Mouse (Mus musculus) heart, postnatal 10 days (tissue): Measurements from ENCODE around the gene Itln1. TPM values are rescaled to one million over a fixed set of nuclear protein-coding genes. Genes with fewer than 3 reads are reported as not detected.
"Not testable (repeated sequence)": the region's sequence is repeated elsewhere in the genome, so short reads cannot be mapped to it uniquely, and the experiment has no call there.

Source experiments
- DNase-seq, 2 experiments: peaks; one replicate each; pipeline ENCODE4 v3.0.0; 2021
- intact Hi-C: fragments of 180-260 bp; cut with DNase I; formaldehyde crosslinking; loops from one replicate; pipeline ENCODE4 v1.15.1; 2025
- total RNA-seq, 2 experiments: library from RNA; stranded (reverse); gene quantifications; 2 replicates each; pipeline ENCODE4 v1.2.3; 2021

Gene Itln1
- total RNA-seq, 2 experiments from 2014 or later = not detected

DNA sequence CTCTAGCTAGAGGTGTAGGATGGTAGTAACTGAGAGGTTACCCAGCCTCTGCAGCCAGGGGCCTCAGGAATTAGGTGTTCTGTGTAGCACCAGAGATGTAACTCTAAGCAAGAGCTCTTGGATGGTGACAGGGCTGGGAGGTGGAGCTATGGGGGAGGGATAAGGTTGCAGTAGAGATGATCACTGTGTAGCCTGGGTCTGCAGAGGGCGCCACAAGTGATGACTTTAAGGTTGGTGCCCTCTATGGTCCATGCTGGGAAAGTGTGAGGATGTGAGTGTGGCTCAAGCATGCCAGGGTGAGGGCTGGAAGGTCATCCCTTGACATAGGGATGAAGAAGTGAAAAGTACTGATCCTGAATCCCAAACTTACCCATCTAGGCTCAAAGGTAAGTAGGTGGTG lies 20.1 kb downstream of the Itln1 start:
- intact Hi-C loops = no loop called here
- DNase-seq = no peak

DNA sequence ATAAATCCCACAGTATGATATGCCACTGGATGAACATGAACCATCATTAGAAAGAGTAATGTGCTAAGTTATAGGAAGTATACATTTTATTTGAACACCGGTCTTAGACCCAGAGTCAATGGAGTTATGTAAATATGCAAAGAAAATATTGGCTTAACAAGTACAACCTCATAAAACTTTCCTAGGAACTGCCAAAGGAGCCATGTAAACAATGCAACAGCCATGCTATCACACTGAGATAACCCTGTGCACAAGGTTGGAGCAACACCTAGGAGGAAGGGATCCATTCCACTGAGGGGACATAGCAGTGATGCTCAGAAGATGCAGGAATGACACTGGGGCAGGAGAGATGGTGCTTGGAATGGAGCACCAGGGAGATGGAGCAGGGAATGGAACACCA lies 21.3 kb downstream of the Itln1 start:
- DNase-seq = no peak
- intact Hi-C loops = loop anchor here (2.0 kb wide), 1 partner anchor 25 kb away; no protein-coding TSS in a partner anchor

DNA sequence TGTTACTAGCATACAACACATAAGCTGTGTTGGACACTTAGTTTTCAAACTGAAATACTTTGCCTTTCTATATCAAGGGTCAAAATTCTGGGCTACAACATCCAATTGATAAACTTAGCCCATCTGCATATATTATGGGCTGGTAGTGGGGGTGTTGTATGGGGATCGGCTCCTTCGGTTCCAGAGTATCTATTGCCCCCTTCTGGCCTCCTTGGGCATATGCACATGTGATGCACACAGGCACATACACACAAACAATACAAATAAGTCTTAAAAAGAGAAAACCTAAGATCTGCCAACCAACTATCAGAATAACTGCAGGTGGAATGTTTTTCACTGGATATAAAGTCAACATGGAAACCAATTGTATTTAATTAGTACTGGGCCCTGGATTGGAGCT lies 21.9 kb downstream of the Itln1 start:
- intact Hi-C loops = loop anchor here (2.0 kb wide), 1 partner anchor 26 kb away; no protein-coding TSS in a partner anchor
- DNase-seq = no peak

DNA sequence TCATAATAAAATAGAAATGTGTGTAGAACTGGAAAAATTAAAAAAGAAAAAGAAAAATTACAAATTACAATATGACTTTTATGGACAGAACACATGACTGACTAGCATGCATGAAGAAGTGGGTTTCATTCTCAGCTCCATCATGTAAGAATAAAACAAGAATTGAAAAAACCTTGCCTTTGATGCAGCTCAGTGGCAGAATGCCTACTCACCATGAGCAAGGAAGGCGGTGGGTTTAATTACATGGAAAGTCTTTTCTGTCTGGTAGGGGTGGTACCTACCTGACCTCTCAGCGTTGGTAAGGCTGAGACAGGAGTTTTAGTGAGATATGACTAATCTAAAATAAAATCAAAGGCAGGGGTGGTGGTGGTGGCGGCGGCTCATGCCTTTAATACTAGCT lies 30.5 kb downstream of the Itln1 start:
- DNase-seq = no peak
- intact Hi-C loops = no loop called here

DNA sequence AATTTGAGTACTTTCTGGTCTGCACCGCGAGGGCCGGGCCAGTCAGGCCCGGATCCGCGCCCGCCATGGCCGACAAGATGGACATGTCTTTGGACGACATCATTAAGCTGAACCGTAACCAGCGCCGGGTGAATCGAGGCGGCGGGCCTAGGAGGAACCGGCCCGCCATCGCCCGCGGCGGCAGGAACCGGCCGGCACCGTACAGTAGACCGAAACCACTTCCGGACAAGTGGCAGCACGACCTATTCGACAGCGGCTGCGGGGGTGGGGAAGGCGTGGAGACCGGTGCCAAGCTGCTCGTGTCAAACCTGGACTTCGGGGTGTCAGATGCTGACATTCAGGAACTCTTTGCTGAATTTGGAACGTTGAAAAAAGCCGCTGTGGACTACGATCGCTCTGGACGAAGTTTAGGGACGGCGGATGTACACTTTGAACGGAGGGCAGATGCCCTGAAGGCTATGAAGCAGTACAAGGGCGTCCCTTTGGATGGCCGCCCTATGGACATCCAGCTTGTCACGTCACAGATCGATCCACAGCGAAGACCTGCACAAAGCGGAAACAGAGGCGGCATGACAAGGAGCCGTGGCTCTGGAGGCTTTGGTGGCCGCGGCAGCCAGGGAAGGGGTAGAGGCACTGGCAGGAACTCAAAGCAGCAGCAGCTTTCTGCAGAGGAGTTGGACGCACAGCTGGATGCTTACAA lies 31.4 kb downstream of the Itln1 start:
- intact Hi-C loops = loop anchor here (1.0 kb wide), 1 partner anchor 64 kb away; no protein-coding TSS in a partner anchor
- peak in 1 of 2 experiments; percentile 77 for DNase-seq

DNA sequence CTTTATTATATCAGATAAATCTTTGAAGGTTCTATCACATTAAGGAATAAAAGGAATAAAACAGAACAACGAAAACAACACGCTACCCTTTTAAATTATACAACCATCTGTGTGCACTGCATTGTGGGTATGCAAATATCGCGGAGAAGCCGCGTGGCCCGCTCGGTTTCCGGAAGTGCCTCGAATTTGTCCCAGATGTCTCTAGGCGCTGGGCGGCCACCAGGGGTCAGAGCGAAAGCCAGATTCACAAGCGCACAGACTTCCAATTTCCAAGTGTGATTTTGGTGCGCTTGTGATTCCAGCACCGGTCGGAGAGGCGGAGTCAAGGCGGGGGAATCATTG lies 31.9 kb downstream of the Itln1 start, which contains the start of gene Alyref2:
TSS of gene Alyref2 (plus strand) at position 229 of the 342 bp plus-strand sequence.
- intact Hi-C loops = loop anchor here (1.0 kb wide), 1 partner anchor 64 kb away; no protein-coding TSS in a partner anchor
- DNase-seq = peak; percentile 97

DNA sequence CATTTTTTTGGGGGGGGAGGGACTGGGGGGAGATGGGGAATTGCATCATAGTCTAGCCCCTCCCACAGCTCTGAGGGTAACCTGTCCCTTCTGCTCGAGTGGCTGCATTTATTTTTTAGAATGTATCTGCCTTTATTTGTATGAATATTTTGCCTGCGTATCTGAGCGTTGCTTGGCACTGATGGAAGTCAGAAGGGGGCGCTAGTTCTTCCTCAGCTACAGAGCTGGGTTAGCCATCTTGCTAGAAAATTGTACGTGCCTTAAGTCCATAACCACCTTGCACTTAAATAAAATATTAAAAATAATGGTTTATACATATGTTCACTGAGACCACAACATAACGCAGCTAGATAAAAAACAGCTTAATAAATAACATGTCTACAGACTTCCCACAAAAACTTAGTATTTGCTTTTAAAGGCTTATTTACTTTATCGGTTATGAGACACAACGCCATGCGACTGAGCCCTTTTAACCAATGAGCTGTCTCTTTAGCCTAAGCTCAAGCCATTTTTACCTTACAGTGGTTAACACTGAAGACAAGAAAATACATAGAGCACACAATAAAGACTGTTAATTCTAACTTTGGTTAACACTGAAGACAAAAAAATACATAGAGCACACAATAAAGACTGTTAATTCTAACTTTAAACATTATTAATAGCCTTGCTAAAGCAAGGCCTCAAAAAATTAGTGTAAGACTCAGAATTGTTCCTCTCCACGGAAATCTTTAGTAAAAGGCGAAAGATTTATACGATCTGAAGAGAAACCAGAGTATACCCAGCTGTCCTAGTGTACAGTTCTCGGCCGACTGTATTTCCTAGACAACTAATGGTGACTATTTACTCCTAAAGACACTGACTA lies 32.5 kb downstream of the Itln1 start:
- intact Hi-C loops = loop anchor here (1.0 kb wide), 1 partner anchor 65 kb away; no protein-coding TSS in a partner anchor
- DNase-seq = peak; percentile 58 to 74

DNA sequence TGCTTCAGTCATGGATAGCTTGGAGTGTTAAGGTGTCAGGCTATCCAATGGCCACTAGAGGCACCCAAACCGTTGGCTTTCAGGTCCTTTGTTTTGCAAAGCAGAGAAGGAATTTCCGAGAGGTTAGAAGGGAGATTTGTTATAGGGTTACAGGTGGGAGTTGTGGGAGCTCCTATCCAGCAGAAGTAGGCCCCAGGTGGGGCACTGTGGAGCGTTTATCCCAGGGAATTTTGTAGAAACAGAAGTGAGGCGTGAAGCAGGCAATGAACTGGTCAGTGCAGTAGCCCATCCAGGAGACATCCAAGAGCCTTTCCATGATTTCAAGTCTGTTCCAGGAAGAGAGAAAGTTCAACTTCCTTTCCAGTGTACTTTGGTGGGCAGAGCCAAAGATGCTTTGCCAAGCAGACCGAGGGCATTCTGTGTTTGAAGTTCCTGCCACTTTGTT lies 33.4 kb downstream of the Itln1 start:
- peak; percentile 45 to 68 for DNase-seq
- intact Hi-C loops = no loop called here

DNA sequence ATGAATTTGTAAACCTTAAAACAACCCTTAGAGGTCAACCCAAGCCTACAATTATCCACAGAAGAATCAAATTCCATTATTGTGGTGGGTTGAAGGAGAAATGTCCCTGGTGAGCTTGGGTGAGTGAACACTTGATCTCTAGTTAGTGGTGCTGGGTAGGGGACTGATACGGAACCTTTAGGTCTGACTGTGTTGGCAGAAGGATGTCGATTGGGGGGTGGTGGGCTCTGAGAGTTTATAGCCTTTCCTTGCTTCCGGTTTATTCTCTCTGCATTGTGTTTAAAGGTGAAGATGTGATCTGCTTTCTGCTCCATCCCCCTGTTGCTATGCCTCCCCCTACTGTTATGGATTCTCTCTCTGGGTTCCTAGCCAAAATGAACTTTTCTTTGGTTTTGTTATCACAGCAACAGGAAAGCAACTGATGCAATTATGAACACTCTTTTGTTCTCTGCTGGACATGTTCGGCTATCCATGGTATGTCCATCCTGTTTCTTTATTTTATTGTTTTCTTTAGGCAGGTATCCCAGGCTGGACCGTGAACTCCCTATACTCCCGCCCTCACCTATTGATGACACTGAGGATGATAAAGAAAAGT lies 34.0 kb downstream of the Itln1 start:
- intact Hi-C loops = no loop called here
- no peak for DNase-seq

DNA sequence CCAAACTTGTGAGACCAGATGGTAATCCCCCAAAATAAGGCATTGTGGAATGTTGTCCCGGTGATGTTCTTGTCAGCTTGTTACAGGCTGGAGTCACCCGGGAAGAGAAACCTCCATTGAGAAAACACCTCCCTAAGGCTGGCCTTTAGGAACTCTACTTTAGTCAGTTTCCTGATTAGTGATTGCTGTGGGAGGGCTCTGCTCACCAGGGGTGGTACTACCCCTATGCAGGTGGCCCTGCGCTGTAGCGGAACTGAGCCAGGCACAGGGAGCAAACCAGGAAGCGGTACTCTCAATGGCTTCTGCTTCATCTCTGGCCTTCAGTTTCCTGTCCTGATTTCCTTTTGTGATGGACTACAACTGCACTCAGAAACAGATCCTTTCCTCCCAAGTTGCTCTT lies 35.2 kb downstream of the Itln1 start:
- DNase-seq = no peak
- intact Hi-C loops = no loop called here

DNA sequence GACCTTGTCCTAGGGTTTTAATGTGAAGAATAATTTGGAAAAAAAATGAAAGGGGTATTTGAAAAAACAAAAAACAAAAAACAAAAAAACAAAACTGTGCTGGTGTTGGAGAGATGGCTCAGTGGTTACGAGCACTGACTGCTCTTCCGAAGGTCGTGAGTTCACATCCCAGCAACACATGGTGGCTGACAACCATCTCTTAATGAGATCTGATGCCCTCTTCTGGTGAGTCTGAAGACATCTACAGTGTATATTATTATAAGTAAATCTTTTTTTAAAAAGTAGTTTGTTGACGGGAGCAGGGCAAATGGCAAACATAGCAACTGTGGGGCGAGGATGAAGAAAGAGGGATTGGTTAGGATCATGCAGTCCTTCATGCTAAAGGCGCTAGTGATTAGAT lies 39.7 kb downstream of the Itln1 start:
- DNase-seq = no peak
- intact Hi-C loops = no loop called here

DNA sequence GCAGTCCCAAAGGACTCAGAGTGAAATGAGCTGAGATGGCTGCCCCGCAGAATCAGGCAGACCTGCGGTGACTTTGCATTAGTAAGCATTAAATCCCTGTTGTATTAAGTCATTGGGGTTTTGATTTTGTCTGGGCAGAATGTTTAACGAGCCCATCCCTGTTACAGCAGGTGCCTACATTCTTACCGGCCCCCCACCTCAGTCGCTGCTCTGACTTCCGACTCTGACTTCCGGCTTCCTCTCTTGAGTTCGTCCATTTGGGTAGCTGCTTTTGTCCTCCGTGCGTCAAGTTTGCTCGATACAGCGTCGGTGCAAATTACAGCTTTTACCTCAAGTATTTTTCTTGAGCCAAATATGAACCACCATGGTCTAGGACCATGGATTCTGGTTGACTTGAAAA lies 40.9 kb downstream of the Itln1 start:
- DNase-seq = no peak
- intact Hi-C loops = no loop called here

DNA sequence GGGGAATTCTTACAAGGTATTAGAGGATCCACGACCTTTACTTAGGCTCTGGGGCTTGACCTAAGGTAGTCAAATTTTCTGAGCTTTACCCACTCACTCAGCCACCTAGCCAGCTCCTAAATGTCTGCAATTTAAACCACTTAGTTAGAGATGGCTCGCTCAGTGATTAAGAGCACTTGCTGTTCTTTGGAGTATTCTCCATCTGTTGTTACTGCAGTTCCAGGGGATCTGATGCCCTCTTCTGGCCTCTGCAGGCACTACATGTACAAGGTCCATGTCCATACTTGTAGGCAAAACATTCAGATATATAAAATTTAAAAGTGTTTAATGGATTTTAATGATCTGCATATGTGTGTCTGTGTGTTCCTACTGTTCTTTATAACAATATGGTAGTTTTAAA lies 56.1 kb downstream of the Itln1 start:
- intact Hi-C loops = loop anchor here (1.0 to 10.0 kb wide), 4 partner anchors 11 to 364 kb away; partner anchors contain the start of genes Cfap126 and Usf1
- peak; percentile 75 to 83 for DNase-seq

DNA sequence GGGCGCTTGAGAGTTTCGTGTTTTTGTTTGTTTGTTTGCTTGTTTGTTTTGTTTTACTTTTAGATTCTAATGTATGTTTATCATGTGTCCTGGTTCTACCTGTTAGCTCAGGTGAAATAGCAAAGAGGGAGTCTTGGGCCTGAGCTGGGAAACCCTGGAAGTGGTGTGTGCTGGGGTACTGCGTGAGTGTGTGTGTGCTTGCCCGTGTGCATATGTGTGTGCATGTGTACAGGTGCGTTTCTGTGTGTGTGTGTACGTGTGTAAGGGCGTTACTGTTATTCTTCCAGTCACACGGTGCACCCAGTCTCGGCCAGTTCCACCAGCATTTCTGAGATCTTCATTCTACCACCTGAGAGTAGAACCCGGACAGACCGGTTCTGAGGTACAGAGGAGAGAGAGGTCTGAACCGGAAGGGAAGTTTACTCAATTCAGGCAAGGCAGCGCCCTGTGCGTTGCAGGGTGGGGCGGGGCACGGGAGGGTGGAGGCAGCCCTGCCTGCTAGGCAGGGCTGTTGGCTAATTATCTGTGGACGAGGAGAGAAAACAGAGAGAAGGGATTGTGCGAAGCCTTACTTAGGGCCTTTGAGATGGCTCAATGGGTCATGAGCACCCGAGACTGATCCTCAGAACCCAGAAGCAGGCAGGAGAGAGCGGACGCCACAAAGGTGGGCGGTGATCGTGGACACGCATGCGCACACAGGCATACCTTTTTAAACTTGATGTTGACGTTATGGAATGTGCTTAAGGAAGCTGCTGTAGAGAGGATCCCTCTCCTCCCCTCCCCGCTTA lies 57.1 kb downstream of the Itln1 start:
- DNase-seq = no peak
- intact Hi-C loops = loop anchor here (5.0 to 10.0 kb wide), 2 partner anchors 66 to 363 kb away; partner anchors contain the start of genes Cfap126 and Usf1

DNA sequence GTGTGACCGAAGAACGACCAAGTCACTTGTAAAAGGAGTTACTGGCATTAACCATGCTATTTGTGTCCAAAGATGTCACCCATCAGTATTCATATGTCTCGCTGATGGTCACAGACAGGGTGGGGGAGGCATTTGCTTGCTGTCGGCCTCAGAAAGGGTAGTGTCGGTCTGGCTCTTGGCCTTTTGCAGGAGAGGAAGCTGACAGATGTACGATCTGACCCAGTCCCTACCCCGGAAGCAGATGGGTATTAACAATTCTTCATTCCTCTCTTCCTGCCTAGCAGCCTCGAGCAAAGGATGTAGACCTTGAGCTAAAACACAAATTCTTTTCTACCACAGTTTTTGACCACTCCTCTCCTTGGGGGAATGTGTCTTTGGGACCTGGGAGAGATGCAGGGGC lies 58.0 kb downstream of the Itln1 start:
- intact Hi-C loops = loop anchor here (5.0 to 10.0 kb wide), 2 partner anchors 65 to 362 kb away; partner anchors contain the start of genes Cfap126 and Usf1
- DNase-seq = no peak

DNA sequence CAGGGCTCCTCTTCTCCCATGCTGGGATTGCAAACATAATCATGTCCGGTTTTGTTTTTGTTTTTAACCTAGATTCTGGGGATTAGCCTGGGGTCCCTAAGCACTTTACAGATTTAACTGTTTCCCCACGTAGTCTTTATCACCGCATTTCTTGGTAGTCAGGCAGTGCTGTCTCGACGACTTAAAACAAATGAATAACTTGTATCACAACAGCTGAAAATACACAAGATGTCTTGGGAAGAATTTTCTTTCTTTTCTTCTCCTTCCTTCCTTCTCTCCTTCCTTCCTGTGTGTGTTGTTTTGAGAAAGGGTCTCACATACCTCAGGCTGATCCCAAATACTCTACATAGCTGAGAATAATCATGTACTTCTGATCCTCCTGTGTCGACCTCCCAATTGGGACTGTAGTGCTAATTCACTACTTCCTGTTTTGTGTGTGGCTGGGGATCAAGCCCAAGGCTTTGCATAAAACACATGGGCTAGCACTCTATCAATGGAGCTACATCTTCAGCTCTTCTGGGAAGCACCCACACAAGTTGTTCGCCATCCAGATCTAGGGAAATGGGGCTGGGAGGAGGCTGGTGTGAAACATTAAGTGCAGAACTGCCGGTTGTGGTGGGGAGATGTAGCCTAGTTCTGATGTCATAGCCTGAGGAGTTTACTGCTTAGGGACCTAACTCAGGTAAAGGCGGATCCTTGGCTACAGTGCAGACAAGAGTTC lies 61.0 kb downstream of the Itln1 start:
- intact Hi-C loops = loop anchor here (10.0 kb wide), 1 partner anchor 359 kb away; the partner anchor contains the start of gene Cfap126
- no peak for DNase-seq

DNA sequence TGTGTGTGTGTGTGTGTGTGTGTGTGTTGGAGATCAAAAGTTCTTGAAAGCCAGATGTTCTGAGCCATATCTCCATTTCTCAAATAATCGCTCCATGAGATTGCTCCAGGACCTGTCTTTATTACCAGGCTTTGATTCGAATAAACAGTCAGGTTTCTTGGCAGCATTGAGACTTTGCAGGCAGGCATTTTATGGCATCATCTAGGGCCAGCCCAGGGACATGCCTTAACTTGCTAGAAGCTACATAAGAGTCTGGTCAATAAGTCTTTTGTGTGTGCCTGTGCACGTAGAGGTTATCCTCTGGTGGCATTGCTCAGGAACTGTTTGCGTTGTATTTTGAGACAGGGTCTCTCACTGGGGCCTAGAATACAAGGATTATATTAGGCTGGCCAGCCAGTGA lies 61.6 kb downstream of the Itln1 start:
- intact Hi-C loops = loop anchor here (10.0 kb wide), 1 partner anchor 359 kb away; the partner anchor contains the start of gene Cfap126
- no peak for DNase-seq

DNA sequence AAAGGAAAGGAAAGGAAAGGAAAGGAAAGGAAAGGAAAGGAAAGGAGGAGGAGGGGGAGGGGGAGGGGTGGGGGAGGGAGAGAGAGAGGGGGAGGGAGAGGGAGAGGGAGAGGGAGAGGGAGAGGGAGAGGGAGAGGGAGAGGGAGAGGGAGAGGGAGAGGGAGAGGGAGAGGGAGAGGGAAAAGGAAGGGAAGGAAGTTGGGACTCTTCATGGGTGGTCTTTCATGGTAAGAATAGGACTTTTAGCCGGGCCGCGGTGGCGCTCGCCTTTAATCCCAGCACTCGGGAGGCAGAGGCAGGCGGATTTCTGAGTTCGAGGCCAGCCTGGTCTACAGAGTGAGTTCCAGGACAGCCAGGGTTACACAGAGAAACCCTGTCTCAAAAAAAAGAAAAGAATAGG lies 63.2 kb downstream of the Itln1 start:
- DNase-seq = not testable (repeated sequence)
- intact Hi-C loops = loop anchor here (2.0 to 10.0 kb wide), 2 partner anchors 33 to 357 kb away; partner anchors contain the start of gene Cfap126

DNA sequence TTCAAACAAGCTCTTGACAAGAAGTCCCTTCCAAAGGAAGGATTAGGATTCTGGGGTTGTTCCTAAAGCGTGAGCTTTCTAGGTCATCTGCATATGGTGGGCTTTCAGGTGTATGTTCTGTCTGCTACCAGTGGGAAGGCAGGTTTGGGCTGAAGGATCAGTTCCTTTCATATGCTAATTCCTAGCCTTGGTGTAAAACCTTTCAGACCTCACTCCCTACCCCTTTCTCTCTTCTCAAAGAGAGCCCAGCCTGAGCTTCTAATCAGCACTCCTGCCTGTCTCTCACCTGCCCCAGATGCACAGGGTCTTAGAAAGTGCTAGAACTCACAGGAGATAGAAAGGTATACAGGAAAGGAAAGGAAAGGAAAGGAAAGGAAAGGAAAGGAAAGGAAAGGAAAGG lies 63.6 kb downstream of the Itln1 start:
- no peak for DNase-seq
- intact Hi-C loops = loop anchor here (2.0 to 10.0 kb wide), 2 partner anchors 33 to 357 kb away; partner anchors contain the start of gene Cfap126
